Mouse (Mus musculus): ENCODE results near the gene Col18a1. TPM values are rescaled to one million over a fixed set of nuclear protein-coding genes. Genes with fewer than 3 reads are reported as not detected.

The Col18a1 gene
- polyA plus RNA-seq, 1 experiment, result 114 TPM

DNA sequence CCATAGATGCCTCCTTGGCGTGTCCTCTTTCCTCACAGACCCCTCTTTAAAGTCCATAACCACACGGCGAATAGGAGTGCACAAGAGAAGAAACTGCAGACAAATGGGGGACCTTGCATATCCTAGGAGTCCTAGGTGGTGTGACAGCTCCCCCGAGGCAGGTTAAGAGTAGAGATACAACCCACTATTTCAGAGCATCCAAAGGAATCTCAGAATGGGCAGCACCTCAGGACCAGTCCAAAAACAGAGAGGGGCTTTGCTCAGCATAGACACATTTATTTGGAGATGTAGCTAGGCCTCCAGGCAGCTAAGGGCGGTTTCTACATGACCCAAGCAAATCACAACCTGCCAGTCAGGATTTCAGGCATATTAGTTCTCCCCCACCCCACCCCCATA is 2.3 kb downstream of the Col18a1 start:
- 82% methylated on average over 5 of the region's 5 CpGs for WGBS
- no peak overlapping the region for H3K27ac ChIP-seq (ENCODE audit: insufficient read depth, low read depth, low read length)

DNA sequence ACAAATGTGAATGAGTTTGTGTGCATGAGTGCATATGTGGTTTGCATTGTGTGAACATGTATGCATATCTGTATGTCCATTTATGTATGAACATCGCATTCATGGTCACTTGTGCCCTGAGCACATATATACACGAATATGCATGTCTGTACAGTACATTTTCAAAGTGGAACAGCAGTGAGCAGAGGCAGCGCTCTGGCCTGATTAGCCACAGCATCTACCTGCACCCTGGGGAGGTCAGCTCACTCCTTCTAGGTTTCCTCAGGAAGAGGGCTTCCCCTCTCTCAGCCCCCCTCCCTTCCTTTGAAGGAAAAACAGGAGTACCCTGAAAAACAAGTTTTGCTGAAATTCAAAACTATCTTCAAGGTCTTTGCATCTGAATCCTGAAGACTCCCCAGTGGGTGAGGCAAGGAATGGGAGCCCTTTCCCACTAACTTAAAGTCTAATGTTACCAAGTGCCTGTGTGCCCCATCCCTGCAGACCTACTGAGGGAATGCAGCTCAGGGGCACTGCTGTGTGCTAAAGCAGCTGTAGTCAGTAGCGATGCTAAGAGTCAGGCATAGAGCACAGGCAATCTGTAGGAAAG is 2.9 kb downstream of the Col18a1 start:
- H3K4me3 ChIP-seq (ENCODE audit: insufficient read depth, low read depth, low read length), result no peak overlapping the region
- H3K36me3 ChIP-seq (ENCODE audit: control insufficient read depth, insufficient read depth, low read length), result no peaks in the 10 kb centered on the region
- WGBS, result 84% methylated on average over 4 of the region's 4 CpGs
- no peaks in the 10 kb centered on the region for H3K27me3 ChIP-seq (replicated peaks; ENCODE audit: control insufficient read depth, insufficient read depth, low read length)
- no peak for DNase-seq
- no peak overlapping the region for H3K27ac ChIP-seq (ENCODE audit: insufficient read depth, low read depth, low read length)
- H3K4me1 ChIP-seq (ENCODE audit: control insufficient read depth, insufficient read depth, low read length), result peaks cover 7% of the 10 kb centered on the region
- TF ChIP-seq POLR2A (IDR thresholded peaks at IDR 0.05; ENCODE audit: low read depth, low read length) (no peak), CTCF (conservative IDR thresholded peaks at IDR 0.05; ENCODE audit: insufficient read depth, insufficient read length, low read depth, low read length) (no peak)

More for the DNA sequence above, 2.3 kb downstream of the Col18a1 start:
- H3K4me1 ChIP-seq (ENCODE audit: control insufficient read depth, insufficient read depth, low read length), result peaks cover 3% of the 10 kb centered on the region; the same call in 1 of the 2 replicates
- H3K36me3 ChIP-seq (ENCODE audit: control insufficient read depth, insufficient read depth, low read length), result no peaks in the 10 kb centered on the region
- H3K4me3 ChIP-seq (ENCODE audit: insufficient read depth, low read depth, low read length), result no peak overlapping the region
- TF ChIP-seq POLR2A (IDR thresholded peaks at IDR 0.05; ENCODE audit: low read depth, low read length) (no peak), CTCF (conservative IDR thresholded peaks at IDR 0.05; ENCODE audit: insufficient read depth, insufficient read length, low read depth, low read length) (no peak)
- no peaks in the 10 kb centered on the region for H3K27me3 ChIP-seq (replicated peaks; ENCODE audit: control insufficient read depth, insufficient read depth, low read length)
- no peak for DNase-seq

DNA sequence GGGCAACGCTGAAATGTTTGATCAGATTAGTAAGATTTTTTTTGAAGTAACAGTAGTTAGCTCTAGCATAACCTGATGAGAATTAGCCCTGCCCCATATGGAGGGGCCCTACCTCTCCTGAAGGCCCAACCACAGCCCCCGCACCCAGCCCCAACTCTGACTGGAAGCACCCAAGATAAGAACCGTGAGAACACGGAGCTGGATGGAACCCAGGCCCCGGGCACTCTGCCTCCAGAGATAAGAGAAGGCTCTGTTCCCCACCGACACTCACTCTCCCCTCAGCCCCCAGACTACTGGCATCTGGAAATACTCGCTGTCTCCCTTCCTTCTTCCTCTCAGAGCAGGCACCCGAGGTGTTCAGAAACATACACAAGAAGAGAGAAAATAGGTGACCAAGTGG is 6.8 kb downstream of the Col18a1 start:
- no peak for TF ChIP-seq POLR2A (IDR thresholded peaks at IDR 0.05; ENCODE audit: low read depth, low read length)
- no peak for TF ChIP-seq CTCF (conservative IDR thresholded peaks at IDR 0.05; ENCODE audit: insufficient read depth, insufficient read length, low read depth, low read length)
- 76% methylated on average over 8 of the region's 8 CpGs for WGBS

DNA sequence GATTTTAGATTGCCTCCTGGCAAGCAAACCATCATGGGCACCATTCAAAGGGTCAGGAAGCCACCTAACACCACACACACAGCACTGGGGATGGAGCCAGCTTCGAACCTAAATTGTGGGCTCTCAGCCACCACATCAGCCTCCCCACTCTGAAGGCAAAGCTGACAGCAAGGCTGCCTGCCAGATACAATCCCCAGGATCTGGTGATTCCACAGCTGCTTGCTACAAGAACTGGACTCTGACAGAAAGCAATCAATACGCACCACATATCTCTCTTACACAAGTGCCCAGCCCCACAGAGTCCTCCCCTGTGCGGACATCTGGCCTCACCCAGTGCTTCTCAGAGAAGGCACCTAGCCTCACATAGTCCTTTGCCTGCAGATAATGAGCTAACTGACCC is 7.4 kb downstream of the Col18a1 start:
- TF ChIP-seq POLR2A (IDR thresholded peaks at IDR 0.05; ENCODE audit: low read depth, low read length), result no peak
- no peak for TF ChIP-seq CTCF (conservative IDR thresholded peaks at IDR 0.05; ENCODE audit: insufficient read depth, insufficient read length, low read depth, low read length)
- no peak for DNase-seq
- H3K36me3 ChIP-seq (ENCODE audit: control insufficient read depth, insufficient read depth, low read length), result no peaks in the 10 kb centered on the region
- H3K27ac ChIP-seq (ENCODE audit: insufficient read depth, low read depth, low read length), result no peak overlapping the region
- H3K4me3 ChIP-seq (ENCODE audit: insufficient read depth, low read depth, low read length), result no peak overlapping the region
- H3K27me3 ChIP-seq (replicated peaks; ENCODE audit: control insufficient read depth, insufficient read depth, low read length), result no peaks in the 10 kb centered on the region
- 71% methylated on average over 3 of the region's 3 CpGs for WGBS
- peaks cover 12% of the 10 kb centered on the region for H3K4me1 ChIP-seq (ENCODE audit: control insufficient read depth, insufficient read depth, low read length)

More for the DNA sequence above, 6.8 kb downstream of the Col18a1 start:
- no peak for DNase-seq
- Histone ChIP-seq H3K36me3 (ENCODE audit: control insufficient read depth, insufficient read depth, low read length) (no peaks in the 10 kb centered on the region), H3K27ac (ENCODE audit: insufficient read depth, low read depth, low read length) (no peak overlapping the region), H3K4me3 (ENCODE audit: insufficient read depth, low read depth, low read length) (no peak overlapping the region), H3K27me3 (replicated peaks; ENCODE audit: control insufficient read depth, insufficient read depth, low read length) (no peaks in the 10 kb centered on the region), H3K4me1 (ENCODE audit: control insufficient read depth, insufficient read depth, low read length) (peaks cover 5% of the 10 kb centered on the region)

DNA sequence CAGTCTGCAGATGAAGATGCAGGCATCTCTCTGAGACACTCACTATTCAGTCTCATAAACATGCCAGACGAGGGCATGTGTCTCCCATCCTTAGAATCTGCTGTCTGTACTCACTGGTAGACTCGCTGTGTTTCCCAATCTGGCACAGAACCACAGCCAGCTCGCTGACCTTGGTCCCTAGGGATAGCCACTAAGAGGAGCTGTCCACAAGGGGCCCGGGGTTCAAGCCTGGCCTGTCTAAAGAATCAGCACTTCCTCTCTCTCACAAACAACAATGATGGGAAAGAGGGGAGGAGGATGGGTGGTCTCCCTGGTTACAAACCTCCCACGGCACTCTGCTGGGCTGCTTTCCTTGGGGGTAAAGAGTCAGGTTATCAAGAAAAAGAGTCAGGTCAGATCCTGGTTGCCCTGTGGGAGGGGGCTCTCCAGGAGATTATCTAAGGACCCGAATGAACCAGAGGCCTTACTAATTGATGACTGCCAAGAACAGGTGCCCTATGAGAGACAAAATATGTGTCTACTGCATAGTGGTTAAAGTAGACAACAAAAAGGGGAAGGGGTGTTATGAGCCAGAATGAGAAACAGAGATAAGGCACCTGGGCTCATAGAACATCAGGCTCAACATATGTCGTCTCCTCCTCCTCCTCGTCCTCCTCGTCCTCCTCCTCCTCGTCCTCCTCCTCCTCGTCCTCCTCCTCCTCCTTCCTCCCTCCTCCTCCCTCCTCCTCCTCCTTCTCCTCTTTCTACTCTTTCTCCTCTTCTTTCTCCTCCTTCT is 8.9 kb downstream of the Col18a1 start:
- DNase-seq, result peak; percentile 31
- WGBS, result 56% methylated on average over 11 of the region's 11 CpGs
- Histone ChIP-seq H3K4me3 (ENCODE audit: insufficient read depth, low read depth, low read length) (no peak overlapping the region), H3K36me3 (ENCODE audit: control insufficient read depth, insufficient read depth, low read length) (no peaks in the 10 kb centered on the region), H3K4me1 (ENCODE audit: control insufficient read depth, insufficient read depth, low read length) (peaks cover 21% of the 10 kb centered on the region), H3K27ac (ENCODE audit: insufficient read depth, low read depth, low read length) (no peak overlapping the region), H3K27me3 (replicated peaks; ENCODE audit: control insufficient read depth, insufficient read depth, low read length) (no peaks in the 10 kb centered on the region)
- no peak for TF ChIP-seq POLR2A (IDR thresholded peaks at IDR 0.05; ENCODE audit: low read depth, low read length)
- TF ChIP-seq CTCF (conservative IDR thresholded peaks at IDR 0.05; ENCODE audit: insufficient read depth, insufficient read length, low read depth, low read length), result no peak

DNA sequence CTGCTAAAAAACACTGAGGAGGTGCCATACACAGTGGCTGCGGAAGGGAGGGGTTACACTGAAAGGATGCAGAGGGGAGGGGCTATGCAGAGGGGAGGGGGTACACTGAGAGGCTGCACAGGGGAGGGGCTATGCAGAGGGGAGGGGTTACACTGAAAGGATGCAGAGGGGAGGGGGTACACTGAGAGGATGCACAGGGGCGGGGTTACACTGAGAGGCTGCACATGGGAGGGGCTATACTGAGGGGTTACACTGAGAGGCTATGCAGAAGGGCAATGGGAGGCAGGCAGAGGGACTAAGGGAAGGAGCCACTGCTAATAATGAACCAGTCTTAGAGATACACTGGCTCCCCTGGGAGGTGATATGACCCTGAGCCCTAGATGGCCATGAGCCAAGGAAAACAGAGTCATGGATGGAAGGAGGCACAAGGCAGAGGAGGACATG is 14.1 kb downstream of the Col18a1 start:
- peak; percentile 85 for DNase-seq
- H3K27ac ChIP-seq (ENCODE audit: insufficient read depth, low read depth, low read length), result peak overlapping the region; percentile 86
- H3K36me3 ChIP-seq (ENCODE audit: control insufficient read depth, insufficient read depth, low read length), result no peaks in the 10 kb centered on the region
- no peaks in the 10 kb centered on the region for H3K27me3 ChIP-seq (replicated peaks; ENCODE audit: control insufficient read depth, insufficient read depth, low read length)
- WGBS, result 47% methylated on average over 2 of the region's 2 CpGs
- no peak for TF ChIP-seq CTCF (conservative IDR thresholded peaks at IDR 0.05; ENCODE audit: insufficient read depth, insufficient read length, low read depth, low read length)
- TF ChIP-seq POLR2A (IDR thresholded peaks at IDR 0.05; ENCODE audit: low read depth, low read length), result no peak
- peaks cover 46% of the 10 kb centered on the region for H3K4me1 ChIP-seq (ENCODE audit: control insufficient read depth, insufficient read depth, low read length)
- no peak overlapping the region for H3K4me3 ChIP-seq (ENCODE audit: insufficient read depth, low read depth, low read length)

DNA sequence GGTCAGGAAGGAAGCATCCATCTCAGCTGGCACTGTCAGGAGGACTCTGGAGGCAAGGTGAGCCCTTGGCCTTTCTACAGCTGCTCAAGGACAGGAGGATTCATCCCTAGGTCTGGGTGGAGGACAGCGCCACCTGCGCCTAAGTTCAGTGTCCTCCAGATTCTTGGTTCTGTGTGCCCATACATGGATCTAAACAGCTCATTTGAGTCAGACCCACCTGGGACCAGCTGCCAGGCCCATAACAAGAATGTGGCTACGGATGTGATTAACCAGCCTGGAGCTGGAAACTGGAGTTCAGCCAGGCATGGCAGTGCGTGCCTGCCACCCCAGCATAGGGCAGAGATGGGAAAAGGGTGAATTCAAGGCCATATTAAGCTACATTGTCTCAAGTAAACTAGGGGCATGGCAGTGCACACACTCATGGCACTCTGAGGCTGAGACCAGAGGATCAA is 14.8 kb downstream of the Col18a1 start:
- Histone ChIP-seq H3K4me3 (ENCODE audit: insufficient read depth, low read depth, low read length) (no peak overlapping the region), H3K4me1 (ENCODE audit: control insufficient read depth, insufficient read depth, low read length) (peaks cover 46% of the 10 kb centered on the region), H3K27me3 (replicated peaks; ENCODE audit: control insufficient read depth, insufficient read depth, low read length) (no peaks in the 10 kb centered on the region), H3K36me3 (ENCODE audit: control insufficient read depth, insufficient read depth, low read length) (no peaks in the 10 kb centered on the region), H3K27ac (ENCODE audit: insufficient read depth, low read depth, low read length) (peak overlapping the region; percentile 86)
- TF ChIP-seq POLR2A (IDR thresholded peaks at IDR 0.05; ENCODE audit: low read depth, low read length) (no peak), CTCF (conservative IDR thresholded peaks at IDR 0.05; ENCODE audit: insufficient read depth, insufficient read length, low read depth, low read length) (no peak; the same call in 1 of the 2 replicates)
- 43% methylated on average over 4 of the region's 4 CpGs for WGBS
- peak; percentile 75 for DNase-seq
